Mouse (Mus musculus) hindbrain, embryonic 14.5 days (tissue): Measurements from ENCODE around the gene B3galt4. TPM values are rescaled to one million over a fixed set of nuclear protein-coding genes. Genes with fewer than 3 reads are reported as not detected.
"Not testable (repeated sequence)": the region's sequence is repeated elsewhere in the genome, so short reads cannot be mapped to it uniquely, and the experiment has no call there.

Experiments
- ATAC-seq: fragments of 200-750 bp; cut with Nextera tagmentation; 2 replicates; pipeline ENCODE4 v1.8.0; 2017; ENCODE audit warnings: moderate number of reproducible peaks, mild to moderate bottlenecking, moderate TSS enrichment, moderate library complexity; ENCODE audit not compliant: low FRiP score
- DNase-seq: peaks from one replicate; pipeline ENCODE4 v3.0.0-alpha.2; 2015; ENCODE audit warnings: low spot score
- H3K27ac ChIP-seq: fragments of 300-500 bp; sonication (generic); 2 replicates; pipeline ENCODE4 v1.5.1; 2014; ENCODE audit warnings: mild to moderate bottlenecking, moderate library complexity
- H3K27me3 ChIP-seq: fragments of 300-500 bp; sonication (generic); 2 replicates; pipeline ENCODE4 v1.6.1; 2014; ENCODE audit warnings: mild to moderate bottlenecking, low read length, mixed read lengths; ENCODE audit not compliant: control insufficient read depth, insufficient read depth
- H3K36me3 ChIP-seq: fragments of 300-500 bp; sonication (generic); replicated peaks from 2 replicates; pipeline ENCODE4 v1.6.1; 2014; ENCODE audit not compliant: control insufficient read depth, insufficient read depth
- H3K4me1 ChIP-seq: fragments of 300-500 bp; sonication (generic); replicated peaks from 2 replicates; pipeline ENCODE4 v1.6.1; 2014; ENCODE audit warnings: antibody characterized with exemption, low read length, mixed read lengths; ENCODE audit not compliant: control insufficient read depth, insufficient read depth
- H3K4me2 ChIP-seq: fragments of 300-500 bp; sonication (generic); replicated peaks from 2 replicates; pipeline ENCODE4 v1.6.1; 2014; ENCODE audit warnings: mild to moderate bottlenecking, moderate library complexity
- H3K4me3 ChIP-seq: fragments of 300-500 bp; sonication (generic); replicated peaks from 2 replicates; pipeline ENCODE4 v1.5.1; 2014; ENCODE audit warnings: mild to moderate bottlenecking, low read length
- H3K9ac ChIP-seq: fragments of 300-500 bp; sonication (generic); 2 replicates; pipeline ENCODE4 v1.6.1; 2014
- H3K9me3 ChIP-seq: fragments of 300-500 bp; sonication (generic); 2 replicates; pipeline ENCODE4 v1.6.1; 2016; ENCODE audit warnings: low read length; ENCODE audit not compliant: control insufficient read depth
- WGBS: fragments of 180-500 bp; shearing (Covaris S2); extraction: QIAGEN DNeasy Blood & Tissue Kit; methylation state at CpG from one replicate; pipeline ENCODE4 v1.1.7; 2014; 5-methylcytosine and 5-hydroxymethylcytosine counted together
- polyA plus RNA-seq: library from polyadenylated mRNA; unstranded; fragments of >200 nt; fragmentation: Nextera tagmentation; extraction: Ambion mirVana; gene quantifications from 2 replicates; pipeline ENCODE4 v1.2.1, GENCODE M21; 2014

Gene B3galt4
- polyA plus RNA-seq, 1 experiment from 2014 or later, result 9.2 TPM

DNA sequence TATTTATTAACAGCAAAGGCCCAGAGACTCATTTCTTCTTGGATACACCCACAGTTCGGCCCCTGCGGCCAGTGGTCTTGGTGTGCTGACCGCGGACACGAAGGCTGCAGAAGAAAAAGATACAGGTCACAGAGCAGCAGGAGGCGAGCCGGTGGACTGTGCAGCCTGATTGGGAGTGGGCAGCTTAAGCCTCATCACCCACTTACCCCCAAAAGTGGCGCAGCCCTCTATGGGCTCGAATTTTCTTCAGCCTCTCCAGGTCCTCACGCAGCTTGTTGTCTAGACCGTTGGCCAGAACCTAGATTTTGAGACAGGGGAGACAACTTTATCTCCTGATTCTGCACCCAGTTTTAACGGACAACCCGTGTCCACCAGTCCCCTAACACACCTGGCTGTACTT, 727 bp upstream of the B3galt4 start:
- not testable (repeated sequence) for ATAC-seq
- peaks cover 55% of the 10 kb centered on the region for H3K36me3 ChIP-seq

DNA sequence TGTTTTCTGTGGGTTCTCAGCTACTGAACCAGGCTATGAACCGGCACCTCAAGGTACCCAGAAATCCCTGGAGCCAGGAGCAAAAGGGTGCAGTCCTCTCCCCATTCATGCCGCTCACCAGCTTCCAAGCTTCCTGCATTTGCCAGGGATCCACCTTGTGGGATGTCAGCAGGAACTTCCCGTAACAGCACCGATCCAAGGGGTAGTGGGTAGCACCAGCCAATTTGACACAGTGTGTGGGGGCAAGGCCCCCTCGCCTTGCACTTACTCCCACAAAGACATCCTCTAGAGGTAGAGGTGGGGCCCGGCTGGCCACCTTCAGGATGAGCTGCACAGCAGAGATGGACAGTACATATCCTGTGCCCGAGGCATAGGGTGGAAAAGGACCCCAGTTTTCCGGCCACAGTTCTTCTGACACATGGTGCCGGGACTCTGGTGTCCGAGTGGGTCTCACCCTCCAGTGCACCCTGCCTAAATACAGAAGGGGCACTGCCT, 1.1 kb downstream of the B3galt4 start:
- H3K9ac ChIP-seq, result peak overlapping the region; percentile 73
- DNase-seq (no peak), ATAC-seq (no peak)
- H3K4me3 ChIP-seq, result peak overlapping the region; percentile 46
- 76% methylated on average over 10 of the region's 10 CpGs for WGBS
- no peaks in the 10 kb centered on the region for H3K9me3 ChIP-seq
- H3K4me2 ChIP-seq, result peak overlapping the region; percentile 85
- H3K36me3 ChIP-seq, result peaks cover 72% of the 10 kb centered on the region
- peaks cover 33% of the 10 kb centered on the region for H3K4me1 ChIP-seq
- H3K27me3 ChIP-seq, result no peaks in the 10 kb centered on the region
- H3K27ac ChIP-seq, result peak overlapping the region; percentile 88; the same call in 1 of the 2 replicates

More for the DNA sequence above, 727 bp upstream of the B3galt4 start:
- Histone ChIP-seq H3K9ac (peak overlapping the region; percentile 73; the same call in 1 of the 2 replicates), H3K4me2 (peak overlapping the region; percentile 85), H3K4me1 (peaks cover 39% of the 10 kb centered on the region), H3K4me3 (peak overlapping the region; percentile 46; the same call in 1 of the 2 replicates)
- not testable (repeated sequence) for H3K27me3 ChIP-seq, H3K9me3 ChIP-seq, H3K27ac ChIP-seq, DNase-seq
- 73% methylated on average over 12 of the region's 13 CpGs for WGBS

DNA sequence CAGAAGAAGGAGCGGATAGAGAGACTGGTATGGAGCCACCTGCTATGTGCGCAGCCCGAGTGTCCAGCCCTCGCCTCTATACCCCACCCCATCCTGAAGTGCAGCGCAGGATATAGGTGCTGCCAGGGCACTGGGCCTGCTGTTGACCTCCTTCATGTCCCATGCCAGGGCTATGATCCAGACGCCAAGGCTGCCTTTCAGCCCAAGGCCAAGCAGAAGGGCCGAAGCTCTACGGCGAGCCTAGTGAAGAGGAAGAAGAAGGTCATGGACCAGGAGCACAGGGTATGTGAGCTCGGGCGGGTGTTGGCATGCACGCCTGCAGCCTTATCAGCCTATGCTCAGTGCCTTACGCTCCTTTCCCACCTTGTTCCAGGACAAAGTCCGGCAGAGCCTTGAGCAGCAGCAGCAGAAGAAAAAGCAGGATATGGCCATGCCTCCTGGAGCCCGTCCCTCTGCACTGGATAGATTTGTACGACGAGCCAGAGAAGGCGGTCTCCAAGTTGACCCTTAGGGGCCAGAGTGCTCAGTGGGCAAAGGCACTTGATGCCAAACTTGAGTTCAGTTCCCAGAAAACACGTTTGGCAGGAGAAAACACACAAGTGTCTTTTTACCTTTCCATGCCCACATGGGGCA, 2.3 kb downstream of the B3galt4 start:
- H3K4me2 ChIP-seq, result peak overlapping the region; percentile 85; the same call in 1 of the 2 replicates
- no peak overlapping the region for H3K27ac ChIP-seq
- H3K9ac ChIP-seq, result no peak overlapping the region
- ATAC-seq (no peak), DNase-seq (no peak)
- no peaks in the 10 kb centered on the region for H3K27me3 ChIP-seq
- WGBS, result 89% methylated on average over 19 of the region's 19 CpGs
- peaks cover 81% of the 10 kb centered on the region for H3K36me3 ChIP-seq
- no peak overlapping the region for H3K4me3 ChIP-seq
- H3K9me3 ChIP-seq, result no peaks in the 10 kb centered on the region
- peaks cover 25% of the 10 kb centered on the region for H3K4me1 ChIP-seq

DNA sequence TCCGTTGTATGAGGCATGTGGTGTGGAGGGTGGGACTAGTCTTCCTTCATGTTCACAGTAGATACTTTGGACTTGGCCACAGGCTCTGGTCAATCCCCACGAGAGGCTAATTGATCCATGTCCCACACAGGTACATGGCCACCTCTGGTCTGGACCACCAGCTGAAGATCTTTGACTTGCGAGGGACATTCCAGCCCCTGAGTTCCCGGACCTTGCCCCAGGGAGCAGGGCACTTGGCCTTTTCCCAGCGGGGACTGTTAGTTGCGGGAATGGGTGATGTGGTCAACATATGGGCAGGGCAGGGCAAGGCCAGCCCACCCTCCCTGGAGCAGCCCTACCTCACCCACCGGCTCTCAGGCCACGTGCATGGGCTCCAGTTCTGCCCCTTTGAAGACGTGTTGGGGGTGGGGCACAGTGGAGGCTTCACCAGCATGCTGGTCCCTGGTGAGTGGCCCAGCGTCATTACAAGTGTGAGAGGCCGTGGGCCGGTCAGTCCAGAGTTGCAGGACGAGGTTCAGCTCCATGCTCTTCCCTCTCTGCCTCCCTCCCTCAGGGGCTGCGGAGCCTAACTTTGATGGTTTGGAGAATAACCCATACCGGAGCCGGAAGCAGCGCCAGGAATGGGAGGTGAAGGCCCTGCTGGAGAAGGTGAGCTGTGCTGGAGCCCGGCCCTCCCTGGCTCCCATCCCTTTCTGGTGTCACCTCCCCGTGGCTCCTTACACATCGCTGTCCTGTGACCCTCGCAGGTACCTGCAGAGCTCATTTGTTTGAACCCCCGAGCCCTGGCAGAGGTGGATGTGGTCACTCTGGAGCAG, 3.0 kb downstream of the B3galt4 start:
- H3K9ac ChIP-seq, result no peak overlapping the region
- peaks cover 23% of the 10 kb centered on the region for H3K4me1 ChIP-seq
- H3K4me2 ChIP-seq, result no peak overlapping the region
- no peak overlapping the region for H3K4me3 ChIP-seq
- ATAC-seq, result no peak
- H3K36me3 ChIP-seq, result peaks cover 81% of the 10 kb centered on the region
- WGBS, result 89% methylated on average over 22 of the region's 22 CpGs
- H3K27me3 ChIP-seq, result no peaks in the 10 kb centered on the region
- no peaks in the 10 kb centered on the region for H3K9me3 ChIP-seq
- no peak for DNase-seq
- no peak overlapping the region for H3K27ac ChIP-seq

DNA sequence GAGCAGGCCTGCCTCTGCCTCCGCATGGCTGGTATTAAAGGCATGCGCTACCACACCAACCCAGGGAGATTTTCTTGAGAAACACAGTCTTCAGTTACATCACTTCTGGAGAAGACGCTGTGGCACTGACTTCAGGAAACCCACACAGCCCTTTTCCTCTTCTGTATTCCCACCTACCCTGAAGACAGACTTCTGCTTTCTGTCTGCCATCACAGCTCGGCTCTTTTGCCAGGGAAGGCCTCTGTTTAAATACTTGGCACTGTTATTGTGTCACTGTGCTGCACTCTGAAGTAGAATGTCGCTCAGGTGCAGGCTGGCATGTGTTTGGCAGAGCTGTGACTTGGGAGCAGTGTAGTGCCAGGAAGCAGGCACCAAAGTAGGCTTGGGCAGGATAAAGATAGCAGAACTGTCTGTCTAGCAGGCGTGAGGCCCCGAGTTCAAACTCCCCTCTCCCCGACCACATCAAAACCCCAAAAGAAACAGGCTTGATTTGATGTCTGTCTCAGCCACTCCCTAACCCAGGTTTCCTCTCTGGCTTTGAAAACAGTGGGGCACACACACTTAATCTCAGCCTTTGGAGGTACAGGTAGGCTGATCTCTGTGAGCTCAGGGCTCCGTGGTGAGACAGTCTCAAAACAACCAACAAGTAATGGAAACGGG, 3.7 kb downstream of the B3galt4 start:
- ATAC-seq, result no peak

GRCm38 (mm10) chr17:33943454-33943853, 7.8 kb downstream of the B3galt4 start:
- peaks cover 53% of the 10 kb centered on the region for H3K36me3 ChIP-seq
- H3K4me1 ChIP-seq, result peaks cover 16% of the 10 kb centered on the region
- WGBS, result 95% methylated on average over 15 of the region's 15 CpGs
- no peak overlapping the region for H3K4me2 ChIP-seq
- no peaks in the 10 kb centered on the region for H3K27me3 ChIP-seq
- no peaks in the 10 kb centered on the region for H3K9me3 ChIP-seq
- H3K27ac ChIP-seq, result no peak overlapping the region
- DNase-seq (no peak), ATAC-seq (no peak)
- H3K4me3 ChIP-seq, result no peak overlapping the region
- H3K9ac ChIP-seq, result no peak overlapping the region

More for the DNA sequence above, 3.7 kb downstream of the B3galt4 start:
- DNase-seq, result no peak
- H3K27me3 ChIP-seq, result no peaks in the 10 kb centered on the region
- no peak overlapping the region for H3K9ac ChIP-seq
- no peak overlapping the region for H3K27ac ChIP-seq
- WGBS, result 94% methylated on average over 10 of the region's 10 CpGs
- H3K36me3 ChIP-seq, result peaks cover 80% of the 10 kb centered on the region
- no peak overlapping the region for H3K4me2 ChIP-seq
- peaks cover 23% of the 10 kb centered on the region for H3K4me1 ChIP-seq
- H3K9me3 ChIP-seq, result no peaks in the 10 kb centered on the region
- no peak overlapping the region for H3K4me3 ChIP-seq

- Histone ChIP-seq H3K27ac (no peak overlapping the region), H3K36me3 (peaks cover 55% of the 10 kb centered on the region), H3K9me3 (no peaks in the 10 kb centered on the region), H3K4me2 (peak overlapping the region; percentile 84), H3K27me3 (no peaks in the 10 kb centered on the region), H3K4me1 (peaks cover 16% of the 10 kb centered on the region), H3K4me3 (peak overlapping the region; percentile 87), H3K9ac (peak overlapping the region; percentile 70)
- ATAC-seq (no peak), DNase-seq (no peak)
- 63% methylated on average over 19 of the region's 19 CpGs for WGBS
Observed at GRCm38 (mm10) chr17:33941381-33941780, 9.9 kb downstream of the B3galt4 start.

GRCm38 (mm10) chr17:33940981-33941380, 10.3 kb downstream of the B3galt4 start:
- Histone ChIP-seq H3K4me2 (peak overlapping the region; percentile 84), H3K36me3 (peaks cover 52% of the 10 kb centered on the region), H3K27me3 (no peaks in the 10 kb centered on the region), H3K27ac (no peak overlapping the region), H3K4me3 (peak overlapping the region; percentile 87), H3K4me1 (peaks cover 16% of the 10 kb centered on the region), H3K9ac (peak overlapping the region; percentile 70), H3K9me3 (no peaks in the 10 kb centered on the region)
- 2% methylated on average over 26 of the region's 26 CpGs for WGBS
- ATAC-seq (no peak), DNase-seq (no peak)
